Mouse (Mus musculus) stomach, postnatal 0 days (tissue): ENCODE data around the gene Nfkb2. TPM values are rescaled to one million over a fixed set of nuclear protein-coding genes. Genes with fewer than 3 reads are reported as not detected.

Experiments
- ATAC-seq: fragments of 200-750 bp; cut with Nextera tagmentation; 2 replicates; pipeline ENCODE4 v1.8.0; 2017; ENCODE audit not compliant: low FRiP score, low TSS enrichment
- DNase-seq: peaks from one replicate; pipeline ENCODE4 v3.0.0-alpha.2; 2016; ENCODE audit warnings: low spot score
- H3K27ac ChIP-seq: fragments of 300-500 bp; sonication (generic); replicated peaks from 2 replicates; pipeline ENCODE4 v1.5.1; 2014; ENCODE audit warnings: mild to moderate bottlenecking, control low read depth
- H3K27me3 ChIP-seq: fragments of 300-500 bp; sonication (generic); 2 replicates; pipeline ENCODE4 v1.6.1; 2014; ENCODE audit warnings: low read length; ENCODE audit not compliant: control insufficient read depth, insufficient read depth
- H3K36me3 ChIP-seq: fragments of 300-500 bp; sonication (generic); 2 replicates; pipeline ENCODE4 v1.6.1; 2014; ENCODE audit warnings: low read length, mixed read lengths; ENCODE audit not compliant: control insufficient read depth, insufficient read depth
- H3K4me1 ChIP-seq: fragments of 300-500 bp; sonication (generic); replicated peaks from 2 replicates; pipeline ENCODE4 v1.6.1; 2014; ENCODE audit warnings: antibody characterized with exemption; ENCODE audit not compliant: control insufficient read depth, insufficient read depth
- H3K4me2 ChIP-seq: fragments of 300-500 bp; sonication (generic); replicated peaks from 2 replicates; pipeline ENCODE4 v1.6.1; 2014; ENCODE audit warnings: low read depth, mild to moderate bottlenecking, control low read depth, moderate library complexity
- H3K4me3 ChIP-seq: fragments of 300-500 bp; sonication (generic); 2 replicates; pipeline ENCODE4 v1.5.1; 2014; ENCODE audit warnings: low read depth, low read length, control low read depth
- H3K9ac ChIP-seq: fragments of 300-500 bp; sonication (generic); 2 replicates; pipeline ENCODE4 v1.6.1; 2014; ENCODE audit warnings: mild to moderate bottlenecking, low read length, control low read depth, mixed read lengths
- H3K9me3 ChIP-seq: fragments of 300-500 bp; sonication (generic); 2 replicates; pipeline ENCODE4 v1.6.1; 2016; ENCODE audit warnings: low read length; ENCODE audit not compliant: control insufficient read depth
- CTCF ChIP-seq: IDR thresholded peaks from 2 replicates; pipeline ENCODE4 v1.5.1; 2016; ENCODE audit warnings: antibody characterized with exemption, low read depth, mild to moderate bottlenecking, moderate library complexity
- EP300 ChIP-seq: optimal IDR thresholded peaks from 2 replicates; pipeline ENCODE3; 2016; ENCODE audit warnings: antibody characterized with exemption
- WGBS: fragments of 180-500 bp; shearing (Covaris S2); extraction: QIAGEN DNeasy Blood & Tissue Kit; methylation state at CpG from one replicate; pipeline ENCODE4 v1.1.7; 2014; 5-methylcytosine and 5-hydroxymethylcytosine counted together
- polyA plus RNA-seq: library from polyadenylated mRNA; unstranded; fragments of >200 nt; fragmentation: Nextera tagmentation; extraction: Ambion mirVana; gene quantifications from 2 replicates; pipeline ENCODE4 v1.2.1, GENCODE M21; 2015

The Nfkb2 gene
- polyA plus RNA-seq, 1 experiment from 2014 or later = 11.4 TPM

DNA sequence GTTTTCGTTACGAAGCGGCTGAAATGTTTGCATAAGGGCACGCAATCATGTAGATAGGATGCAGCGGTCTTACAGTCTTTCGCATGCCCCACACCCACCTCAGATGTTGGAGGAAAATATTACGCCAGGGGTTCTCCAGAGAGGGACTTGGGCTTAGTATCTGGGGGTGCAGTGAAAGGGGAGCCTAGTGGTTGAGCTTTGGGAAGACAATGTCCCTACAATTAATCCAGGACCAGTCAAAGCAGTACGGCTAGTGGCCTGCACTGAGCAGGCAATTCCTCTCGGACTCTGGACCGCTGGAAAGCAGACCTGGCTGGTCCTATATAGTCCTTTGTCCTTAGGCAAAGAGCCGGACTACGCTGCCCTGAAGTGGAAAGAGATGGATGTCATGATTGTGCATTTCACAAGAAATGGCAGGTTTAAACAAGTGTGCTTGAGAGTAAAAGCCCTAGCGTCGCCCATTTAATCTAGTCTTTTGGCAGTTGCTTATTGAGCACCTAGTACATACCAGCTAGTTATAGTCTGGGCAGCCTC, 23.5 kb downstream of the Nfkb2 start:
- TF ChIP-seq CTCF (no peak), EP300 (no peak)
- Histone ChIP-seq H3K4me3 (peak overlapping the region; percentile 65), H3K9ac (peak overlapping the region; percentile 65), H3K4me2 (peak overlapping the region; percentile 99), H3K27me3 (no peaks in the 10 kb centered on the region; the same call in 1 of the 2 replicates), H3K4me1 (peaks cover 7% of the 10 kb centered on the region), H3K9me3 (no peaks in the 10 kb centered on the region), H3K27ac (peak overlapping the region; percentile 81), H3K36me3 (peaks cover 9% of the 10 kb centered on the region)
- ATAC-seq = no peak
- 26% methylated on average over 14 of the region's 14 CpGs for WGBS
- DNase-seq = no peak

DNA sequence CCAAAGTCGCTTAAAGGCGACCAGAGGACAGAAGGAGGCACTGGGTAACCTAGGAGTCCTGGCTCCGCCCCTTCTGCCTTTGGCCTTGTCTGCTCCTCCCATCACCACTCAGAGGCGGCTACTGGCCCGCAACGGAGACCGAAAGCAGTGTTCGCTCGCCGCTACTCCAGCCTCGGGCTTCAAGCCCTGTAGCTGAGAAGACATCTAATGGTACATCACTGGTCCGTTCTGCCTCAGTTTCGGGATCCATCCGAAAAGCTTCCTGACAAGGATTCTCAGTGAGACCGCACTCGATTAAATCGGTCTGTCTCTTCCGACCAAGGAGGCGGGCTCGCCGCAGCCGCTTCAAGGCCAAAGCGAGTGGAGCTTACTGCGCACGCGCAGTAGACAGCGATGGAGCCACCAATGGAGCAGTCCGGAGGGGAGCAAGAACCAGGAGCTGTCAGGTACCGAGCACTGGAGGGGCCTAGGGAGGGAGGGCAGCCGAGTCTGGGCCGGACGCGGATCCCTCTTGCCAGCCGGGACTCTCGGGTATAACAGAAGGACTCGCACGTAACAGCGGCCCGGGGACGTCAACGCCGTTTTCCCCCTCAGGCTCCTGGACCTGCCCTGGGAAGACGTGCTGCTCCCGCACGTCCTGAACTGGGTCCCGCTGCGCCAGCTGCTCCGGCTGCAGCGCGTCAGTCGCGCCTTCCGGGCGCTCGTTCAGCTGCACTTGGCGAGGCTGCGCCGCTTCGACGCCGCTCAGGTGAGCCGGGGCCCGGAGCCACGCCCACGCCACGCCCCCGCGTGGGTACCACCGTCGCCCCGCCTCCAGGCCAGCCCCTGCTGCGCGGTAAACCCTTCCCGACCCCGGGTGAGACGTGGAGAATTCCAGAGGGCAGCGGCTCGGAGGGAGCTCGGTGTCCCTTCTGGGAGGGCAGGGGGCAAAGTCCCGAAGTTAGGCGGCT, 24.2 kb downstream of the Nfkb2 start, which contains the start of gene Fbxl15:
TSS of gene Fbxl15 (plus strand) at position 104 of the 950 bp plus-strand sequence.
- Histone ChIP-seq H3K4me3 (peak within 1 kb of the TSS; percentile 65), H3K27me3 (no peaks in the 10 kb centered on the region; the same call in 1 of the 2 replicates), H3K9me3 (no peaks in the 10 kb centered on the region), H3K9ac (peak within 1 kb of the TSS; percentile 65), H3K27ac (peak within 1 kb of the TSS; percentile 81), H3K4me2 (peak within 1 kb of the TSS; percentile 99), H3K36me3 (peaks cover 9% of the 10 kb centered on the region), H3K4me1 (peaks cover 7% of the 10 kb centered on the region)
- TF ChIP-seq EP300 (no peak), CTCF (0 out of 2 replicates have a peak, but pooled peaks have one; percentile 9)
- DNase-seq (peak; percentile 91), ATAC-seq (peak; percentile 86)
- WGBS = under 1% methylated on average over 74 of the region's 81 CpGs

DNA sequence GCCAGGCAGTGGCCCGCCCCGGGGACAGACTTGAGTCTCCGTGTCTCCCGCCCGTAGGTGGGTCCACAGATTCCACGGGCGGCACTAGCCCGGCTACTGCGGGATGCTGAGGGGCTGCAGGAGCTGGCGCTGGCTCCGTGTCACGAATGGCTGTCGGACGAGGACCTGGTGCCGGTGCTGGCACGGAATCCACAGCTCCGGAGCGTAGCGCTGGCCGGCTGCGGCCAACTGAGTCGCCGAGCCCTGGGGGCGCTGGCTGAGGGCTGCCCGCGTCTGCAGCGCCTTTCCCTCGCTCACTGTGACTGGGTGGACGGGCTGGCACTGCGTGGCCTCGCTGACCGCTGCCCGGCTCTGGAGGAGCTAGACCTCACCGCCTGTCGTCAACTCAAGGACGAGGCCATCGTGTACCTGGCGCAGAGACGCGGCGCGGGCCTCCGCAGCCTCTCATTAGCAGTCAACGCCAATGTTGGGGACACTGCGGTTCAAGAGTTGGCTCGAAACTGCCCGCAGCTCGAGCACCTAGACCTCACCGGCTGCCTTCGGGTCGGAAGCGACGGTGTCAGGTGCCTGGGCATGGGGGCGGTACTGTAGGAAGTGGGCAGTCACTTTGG, 25.0 kb downstream of the Nfkb2 start:
- H3K4me1 ChIP-seq = peaks cover 7% of the 10 kb centered on the region
- DNase-seq (no peak), ATAC-seq (peak; percentile 3; the same call in 1 of the 2 replicates)
- H3K4me2 ChIP-seq = peak overlapping the region; percentile 99
- peak overlapping the region; percentile 65 for H3K4me3 ChIP-seq
- TF ChIP-seq CTCF (no peak), EP300 (no peak)
- no peaks in the 10 kb centered on the region; the same call in 1 of the 2 replicates for H3K27me3 ChIP-seq
- 2% methylated on average over 54 of the region's 54 CpGs for WGBS
- H3K36me3 ChIP-seq = peaks cover 9% of the 10 kb centered on the region
- no peaks in the 10 kb centered on the region for H3K9me3 ChIP-seq
- H3K27ac ChIP-seq = peak overlapping the region; percentile 81
- H3K9ac ChIP-seq = peak overlapping the region; percentile 65

DNA sequence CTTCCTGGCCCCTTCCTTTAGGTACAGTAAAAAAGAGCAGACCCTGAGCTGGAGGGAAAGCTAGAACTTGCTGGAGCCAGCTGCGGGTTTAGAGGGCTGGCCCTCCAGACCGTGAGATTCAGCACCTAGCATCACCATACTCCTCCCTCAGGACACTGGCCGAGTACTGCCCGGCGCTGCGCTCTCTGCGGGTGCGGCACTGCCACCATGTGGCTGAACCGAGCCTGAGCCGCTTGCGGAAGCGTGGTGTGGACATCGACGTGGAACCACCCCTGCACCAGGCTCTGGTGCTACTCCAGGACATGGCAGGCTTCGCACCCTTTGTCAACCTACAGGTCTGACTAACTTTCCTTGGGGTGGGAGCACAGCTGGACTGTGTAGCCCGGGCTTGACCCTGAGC, 25.8 kb downstream of the Nfkb2 start:
- Histone ChIP-seq H3K4me2 (0 out of 2 replicates have a peak overlapping the region, but pooled peaks have one; percentile 20), H3K27me3 (no peaks in the 10 kb centered on the region; the same call in 1 of the 2 replicates), H3K4me3 (no peak overlapping the region), H3K36me3 (peaks cover 9% of the 10 kb centered on the region), H3K9ac (no peak overlapping the region), H3K9me3 (no peaks in the 10 kb centered on the region), H3K4me1 (peaks cover 7% of the 10 kb centered on the region), H3K27ac (no peak overlapping the region)
- DNase-seq = peak; percentile 91
- TF ChIP-seq EP300 (no peak), CTCF (peak; percentile 97)
- 5% methylated on average over 16 of the region's 16 CpGs for WGBS
- peak; percentile 74 for ATAC-seq

DNA sequence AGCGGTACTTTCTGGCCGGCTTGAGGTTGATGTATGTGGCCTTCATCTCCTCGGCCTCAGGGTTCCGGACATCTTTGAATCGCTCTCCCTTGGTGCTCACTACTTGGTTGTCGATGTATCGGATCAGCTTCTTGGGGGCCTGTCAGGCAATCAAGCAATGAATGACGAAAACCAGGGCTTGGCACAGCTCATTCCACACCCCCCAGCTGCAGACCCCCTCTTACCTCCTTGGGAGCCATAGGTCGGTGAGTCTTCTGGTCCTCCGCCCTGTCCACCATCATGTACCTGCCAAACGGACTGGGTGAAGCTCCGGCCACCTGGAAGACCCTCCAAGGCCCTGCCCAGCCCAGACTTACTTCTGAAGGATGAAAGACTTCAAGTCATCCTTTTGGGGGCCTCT, 26.6 kb downstream of the Nfkb2 start:
- H3K9ac ChIP-seq = no peak overlapping the region
- H3K27ac ChIP-seq = no peak overlapping the region
- H3K4me3 ChIP-seq = no peak overlapping the region
- 95% methylated on average over 12 of the region's 12 CpGs for WGBS
- H3K27me3 ChIP-seq = no peaks in the 10 kb centered on the region; the same call in 1 of the 2 replicates
- no peak for DNase-seq
- TF ChIP-seq EP300 (no peak), CTCF (no peak)
- H3K36me3 ChIP-seq = peaks cover 9% of the 10 kb centered on the region
- no peak for ATAC-seq
- no peaks in the 10 kb centered on the region for H3K9me3 ChIP-seq
- H3K4me1 ChIP-seq = peaks cover 7% of the 10 kb centered on the region
- no peak overlapping the region for H3K4me2 ChIP-seq
